ENCODE assay signal across 8 mouse cellular contexts in genomic region chr7:44971142-44971541, GRCm38 (mm10). TPM values are rescaled to one million over a fixed set of nuclear protein-coding genes. Genes with fewer than 3 reads are reported as not detected.
DNase-seq lines count a peak whose midpoint lies in the region; ATAC-seq and TF ChIP-seq lines count a peak whose summit lies in the region.

No protein-coding gene starts in this region.

- no peaks in the 10 kb centered on the region for H3K9me3 ChIP-seq in CH12.LX (replicated peaks; ENCODE audit: low read length)
- H3K9me3 ChIP-seq in forebrain, postnatal 0 days (ENCODE audit: low read length) = no peaks in the 10 kb centered on the region
- no peaks in the 10 kb centered on the region for H3K9me3 ChIP-seq in liver, embryonic 14.5 days (ENCODE audit: control insufficient read depth, low read length)

- H3K4me1 ChIP-seq in CH12.LX (ENCODE audit: control insufficient read depth in 1 of 2, insufficient read depth in 2 of 2) = peaks cover 7 to 25% of the 10 kb centered on the region in 2 experiments; a peak in 3 of 4 replicates
- H3K4me1 ChIP-seq in forebrain, postnatal 0 days (ENCODE audit: insufficient read depth) = peaks cover 22% of the 10 kb centered on the region; the same call in 1 of the 2 replicates
- peaks cover 13 to 26% of the 10 kb centered on the region in 2 experiments for H3K4me1 ChIP-seq in liver, embryonic 14.5 days (replicated peaks; ENCODE audit: control insufficient read depth in 2 of 2, insufficient read depth in 2 of 2, low read length in 1 of 2)

- DNase-seq in heart, adult 11 months = peak; percentile 91
- DNase-seq in heart, postnatal 4 days = no peak
- DNase-seq in CH12.LX (ENCODE audit: extremely low read depth) = no peak
- DNase-seq in forebrain, postnatal 0 days = no peak
- DNase-seq in liver, embryonic 14.5 days (ENCODE audit: low read depth in 3 of 3, low spot score in 3 of 3) = no peak
- no peak for DNase-seq in adrenal gland, adult 2 months
- DNase-seq in embryo, embryonic 11 days = no peak

- TF ChIP-seq EP300 in CH12.LX (IDR thresholded peaks at IDR 0.05; ENCODE audit: low read length) = no peak
- TF ChIP-seq EP300 in liver, embryonic 14.5 days (IDR thresholded peaks at IDR 0.05; ENCODE audit: low read depth) = no peak

- no peak for ATAC-seq in forebrain, postnatal 0 days
- ATAC-seq in liver, embryonic 14.5 days (ENCODE audit: insufficient read depth) = no peak
- no peak for ATAC-seq in monocyte, adult 5-6 weeks (replicated peaks; ENCODE audit: insufficient number of reproducible peaks, low FRiP score, low TSS enrichment, poor library complexity, severe bottlenecking)

- no peak for TF ChIP-seq RAD21 in CH12.LX (IDR thresholded peaks at IDR 0.05; ENCODE audit: low read depth, low read length)

- peak overlapping the region in 1 of 3 experiments; percentile 56 for H3K4me3 ChIP-seq in CH12.LX (replicated peaks in 1 of 3; ENCODE audit: low read depth in 2 of 3, low read length in 2 of 3, poor library complexity in 1 of 3)
- H3K4me3 ChIP-seq in forebrain, postnatal 0 days (ENCODE audit: low read depth, low read length) = peak overlapping the region; percentile 55
- H3K4me3 ChIP-seq in liver, embryonic 14.5 days (ENCODE audit: insufficient read depth in 1 of 2, low read depth in 2 of 2, low read length in 2 of 2) = no peak overlapping the region

- TF ChIP-seq CTCF in CH12.LX (conservative IDR thresholded peaks at IDR 0.05 in 1 of 2, IDR thresholded peaks at IDR 0.05 in 1 of 2; ENCODE audit: low read depth in 2 of 2, low read length in 2 of 2) = no peak
- TF ChIP-seq CTCF in forebrain, postnatal 0 days (IDR thresholded peaks at IDR 0.05; ENCODE audit: low read depth) = no peak
- TF ChIP-seq CTCF in liver, embryonic 14.5 days (IDR thresholded peaks at IDR 0.05; ENCODE audit: low read depth) = no peak

- no peaks in the 10 kb centered on the region for H3K79me2 ChIP-seq in CH12.LX (replicated peaks; ENCODE audit: control insufficient read depth, extremely low read depth, insufficient read depth, poor library complexity, severe bottlenecking)

- in situ Hi-C loops in CH12.LX (cut with MboI; ENCODE audit: low pct_ligation_motif_present, low pct_unique_long_range_greater_than_20kb, low sequenced_read_pairs) = no loop called here

- no peak overlapping the region; the same call in 1 of the 2 replicates for H3K9ac ChIP-seq in CH12.LX (ENCODE audit: insufficient read depth, low read depth)
- H3K9ac ChIP-seq in forebrain, postnatal 0 days = peak overlapping the region; percentile 55
- H3K9ac ChIP-seq in liver, embryonic 14.5 days (replicated peaks) = no peak overlapping the region

- peaks cover 1 to 32% of the 10 kb centered on the region in 2 experiments for H3K36me3 ChIP-seq in CH12.LX (replicated peaks in 1 of 2; ENCODE audit: control insufficient read depth in 1 of 2, insufficient read depth in 1 of 2, low read length in 1 of 2)
- H3K36me3 ChIP-seq in forebrain, postnatal 0 days (ENCODE audit: insufficient read depth) = peaks cover 18% of the 10 kb centered on the region
- no peaks in the 10 kb centered on the region; the same call in 1 of the 2 replicates for H3K36me3 ChIP-seq in liver, embryonic 14.5 days (replicated peaks; ENCODE audit: control insufficient read depth, insufficient read depth, low read depth)

- H3K27me3 ChIP-seq in CH12.LX (replicated peaks) = no peaks in the 10 kb centered on the region
- no peaks in the 10 kb centered on the region for H3K27me3 ChIP-seq in forebrain, postnatal 0 days (ENCODE audit: insufficient read depth, low read length)
- no peaks in the 10 kb centered on the region for H3K27me3 ChIP-seq in liver, embryonic 14.5 days (ENCODE audit: control insufficient read depth, insufficient read depth, low read length)

- H3K27ac ChIP-seq in CH12.LX (ENCODE audit: insufficient read depth, low read depth) = no peak overlapping the region
- peak overlapping the region; percentile 57 for H3K27ac ChIP-seq in forebrain, postnatal 0 days (ENCODE audit: low read depth, low read length)
- no peak overlapping the region for H3K27ac ChIP-seq in liver, embryonic 14.5 days

- dilution Hi-C loops in CH12.LX (cut with MboI; ENCODE audit: extremely low pct_ligation_motif_present, extremely low pct_unique_long_range_greater_than_20kb, low sequenced_read_pairs) = no loop called here

- peak overlapping the region; percentile 71 for H3K4me2 ChIP-seq in CH12.LX (ENCODE audit: insufficient read depth, low read depth, poor library complexity, severe bottlenecking)
- peak overlapping the region; percentile 76 for H3K4me2 ChIP-seq in forebrain, postnatal 0 days (ENCODE audit: low read depth)
- peak overlapping the region; percentile 81 for H3K4me2 ChIP-seq in liver, embryonic 14.5 days (ENCODE audit: low read depth)

- WGBS in forebrain, postnatal 0 days = 64% methylated on average over 7 of the region's 7 CpGs
- WGBS in liver, embryonic 14.5 days (ENCODE audit: insufficient replicate concordance) = 53% methylated on average over 7 of the region's 7 CpGs

- TF ChIP-seq POLR2A in CH12.LX (IDR thresholded peaks at IDR 0.05; ENCODE audit: low read depth, low read length) = no peak

TF ChIP-seq in CH12.LX, 34 proteins besides CTCF, POLR2A, EP300 and RAD21:
- no peak for TF ChIP-seq NELFE (IDR thresholded peaks at IDR 0.05; ENCODE audit: low read depth, low read length)
TF ChIP-seq in CH12.LX: peak in this region for 0.

RNA-seq across cellular contexts. Expression of gene Cpt1c, which starts 3.5 kb away (rescaled TPM):
- 1 to 10 TPM; 4.4 to 5.1 TPM for total RNA-seq in heart, postnatal 4 days (2021)
- 3.6 and 4.5 TPM in 2 replicates for total RNA-seq in CH12.LX (2012; rRNA removed)
- total RNA-seq in CH12.LX (2014; rRNA removed) = 10.2 and 10.3 TPM in 2 replicates
- 10.4 and 12.7 TPM in 2 replicates for polyA plus RNA-seq in CH12.LX (2012; ENCODE audit: insufficient read length, low read depth)
- total RNA-seq in forebrain, postnatal 0 days (2014; rRNA removed) = 71.9 and 73.1 TPM in 2 replicates
- 34.3 and 49.6 TPM in 2 replicates for polyA plus RNA-seq in forebrain, postnatal 0 days (2015; fragmentation: Nextera tagmentation; extraction: Ambion mirVana)
- polyA plus RNA-seq in liver, embryonic 14.5 days (2012; rRNA removed) = 2.5 and 3.0 TPM in 2 replicates
- polyA plus RNA-seq in liver, embryonic 14.5 days (2014; fragmentation: Nextera tagmentation; extraction: Ambion mirVana) = 0.80 and 1.3 TPM in 2 replicates
- total RNA-seq in monocyte, adult 5-6 weeks (2017) = not detected in 3 replicates
- total RNA-seq in adrenal gland, adult 2 months (2021) = 10 to 100 TPM in 1 of 2 experiments, 1 to 10 TPM in 1; 7.3 to 13.5 TPM
- 29.6 and 37.5 TPM in 2 replicates for polyA plus RNA-seq in adrenal gland, adult 2 months (2012; rRNA removed)

RNA-seq across cellular contexts. Expression of gene Prmt1, which starts 15.2 kb away (rescaled TPM):
- 100 to 1,000 TPM; 306 to 324 TPM for total RNA-seq in heart, postnatal 4 days (2021)
- total RNA-seq in CH12.LX (2012; rRNA removed) (340 and 407 TPM in 2 replicates), CH12.LX (2014; rRNA removed) (220 and 231 TPM in 2 replicates)
- polyA plus RNA-seq in CH12.LX (2012; ENCODE audit: insufficient read length, low read depth) = 608 and 642 TPM in 2 replicates
- 208 and 220 TPM in 2 replicates for total RNA-seq in forebrain, postnatal 0 days (2014; rRNA removed)
- 598 and 639 TPM in 2 replicates for polyA plus RNA-seq in forebrain, postnatal 0 days (2015; fragmentation: Nextera tagmentation; extraction: Ambion mirVana)
- polyA plus RNA-seq in liver, embryonic 14.5 days (2012; rRNA removed) = 168 and 174 TPM in 2 replicates
- polyA plus RNA-seq in liver, embryonic 14.5 days (2014; fragmentation: Nextera tagmentation; extraction: Ambion mirVana) = 50.4 and 51.2 TPM in 2 replicates
- 57.2 to 80.2 TPM (median 58.1 TPM) in 3 replicates for total RNA-seq in monocyte, adult 5-6 weeks (2017)
- total RNA-seq in adrenal gland, adult 2 months (2021) = 100 to 1,000 TPM; 166 to 234 TPM
- polyA plus RNA-seq in adrenal gland, adult 2 months (2012; rRNA removed) = 101 and 122 TPM in 2 replicates

RNA-seq across cellular contexts. Expression of gene Irf3, which starts 26.3 kb away (rescaled TPM):
- total RNA-seq in heart, postnatal 4 days (2021) = 10 to 100 TPM; 42.0 to 43.0 TPM
- 56.5 and 65.0 TPM in 2 replicates for total RNA-seq in CH12.LX (2012; rRNA removed)
- total RNA-seq in CH12.LX (2014; rRNA removed) = 33.5 and 39.0 TPM in 2 replicates
- polyA plus RNA-seq in CH12.LX (2012; ENCODE audit: insufficient read length, low read depth) = 79.7 and 87.7 TPM in 2 replicates
- 39.3 and 39.7 TPM in 2 replicates for total RNA-seq in forebrain, postnatal 0 days (2014; rRNA removed)
- 23.1 and 24.0 TPM in 2 replicates for polyA plus RNA-seq in forebrain, postnatal 0 days (2015; fragmentation: Nextera tagmentation; extraction: Ambion mirVana)
- polyA plus RNA-seq in liver, embryonic 14.5 days (2012; rRNA removed) = 40.3 and 41.0 TPM in 2 replicates
- polyA plus RNA-seq in liver, embryonic 14.5 days (2014; fragmentation: Nextera tagmentation; extraction: Ambion mirVana) = 28.0 and 32.1 TPM in 2 replicates
- 83.1 to 122 TPM (median 104 TPM) in 3 replicates for total RNA-seq in monocyte, adult 5-6 weeks (2017)
- 100 to 1,000 TPM; 105 to 130 TPM for total RNA-seq in adrenal gland, adult 2 months (2021)
- 93.3 and 98.1 TPM in 2 replicates for polyA plus RNA-seq in adrenal gland, adult 2 months (2012; rRNA removed)

RNA-seq across cellular contexts. Expression of gene Bcl2l12, which starts 27.4 kb away (rescaled TPM):
- 10 to 100 TPM; 21.7 to 25.2 TPM for total RNA-seq in heart, postnatal 4 days (2021)
- total RNA-seq in CH12.LX (2012; rRNA removed) (11.8 and 12.0 TPM in 2 replicates), CH12.LX (2014; rRNA removed) (9.2 and 9.8 TPM in 2 replicates)
- polyA plus RNA-seq in CH12.LX (2012; ENCODE audit: insufficient read length, low read depth) = 10.8 and 12.6 TPM in 2 replicates
- total RNA-seq in forebrain, postnatal 0 days (2014; rRNA removed) = 7.5 and 7.9 TPM in 2 replicates
- polyA plus RNA-seq in forebrain, postnatal 0 days (2015; fragmentation: Nextera tagmentation; extraction: Ambion mirVana) = 7.8 and 8.5 TPM in 2 replicates
- 11.4 and 14.4 TPM in 2 replicates for polyA plus RNA-seq in liver, embryonic 14.5 days (2012; rRNA removed)
- polyA plus RNA-seq in liver, embryonic 14.5 days (2014; fragmentation: Nextera tagmentation; extraction: Ambion mirVana) = 11.7 and 11.9 TPM in 2 replicates
- 2.7 to 13.0 TPM (median 7.7 TPM) in 3 replicates for total RNA-seq in monocyte, adult 5-6 weeks (2017)
- 10 to 100 TPM; 20.1 to 20.3 TPM for total RNA-seq in adrenal gland, adult 2 months (2021)
- polyA plus RNA-seq in adrenal gland, adult 2 months (2012; rRNA removed) = 40.4 and 50.3 TPM in 2 replicates

RNA-seq across cellular contexts. Expression of gene Tsks, which starts 28.1 kb away (rescaled TPM):
- total RNA-seq in heart, postnatal 4 days (2021) = not detected
- 0.08 TPM in 1 of 2 replicates, not detected in the other for total RNA-seq in CH12.LX (2012; rRNA removed)
- total RNA-seq in CH12.LX (2014; rRNA removed) = not detected in 2 replicates
- not detected in 2 replicates for polyA plus RNA-seq in CH12.LX (2012; ENCODE audit: insufficient read length, low read depth)
- not detected in 2 replicates for total RNA-seq in forebrain, postnatal 0 days (2014; rRNA removed)
- 0.18 TPM in 1 of 2 replicates, not detected in the other for polyA plus RNA-seq in forebrain, postnatal 0 days (2015; fragmentation: Nextera tagmentation; extraction: Ambion mirVana)
- polyA plus RNA-seq in liver, embryonic 14.5 days (2012; rRNA removed) = 0.07 and 0.22 TPM in 2 replicates
- 0.05 TPM in 1 of 2 replicates, not detected in the other for polyA plus RNA-seq in liver, embryonic 14.5 days (2014; fragmentation: Nextera tagmentation; extraction: Ambion mirVana)
- total RNA-seq in monocyte, adult 5-6 weeks (2017) = not detected in 3 replicates
- total RNA-seq in adrenal gland, adult 2 months (2021) = not detected
- 0.13 and 0.31 TPM in 2 replicates for polyA plus RNA-seq in adrenal gland, adult 2 months (2012; rRNA removed)
